Mouse (Mus musculus) monocyte, adult 5-6 weeks (primary cell): ENCODE measurements around the gene Gm10142. TPM values are rescaled to one million over a fixed set of nuclear protein-coding genes. Genes with fewer than 3 reads are reported as not detected.
"Not testable (repeated sequence)": the region's sequence is repeated elsewhere in the genome, so short reads cannot be mapped to it uniquely, and the experiment has no call there.

Experiments
- ATAC-seq: fragments of 153-309, 156-312 bp; replicated peaks from 2 replicates; pipeline ENCODE4 v1.8.0; 2017; ENCODE audit warnings: mild to moderate bottlenecking; ENCODE audit not compliant: low TSS enrichment, insufficient number of reproducible peaks, severe bottlenecking, poor library complexity, low FRiP score
- total RNA-seq: library from RNA; stranded (forward); fragments of 200-1000, 200-491, 200-594 nt; gene quantifications from 3 replicates; pipeline ENCODE4 v1.2.3, GENCODE M21; 2017

The Gm10142 gene
- total RNA-seq, 1 experiment from 2014 or later, result not detected

GRCm38 (mm10) chr10:77728280-77728679 is 12.7 kb downstream of the Gm10142 start:
- no peak for ATAC-seq

DNA sequence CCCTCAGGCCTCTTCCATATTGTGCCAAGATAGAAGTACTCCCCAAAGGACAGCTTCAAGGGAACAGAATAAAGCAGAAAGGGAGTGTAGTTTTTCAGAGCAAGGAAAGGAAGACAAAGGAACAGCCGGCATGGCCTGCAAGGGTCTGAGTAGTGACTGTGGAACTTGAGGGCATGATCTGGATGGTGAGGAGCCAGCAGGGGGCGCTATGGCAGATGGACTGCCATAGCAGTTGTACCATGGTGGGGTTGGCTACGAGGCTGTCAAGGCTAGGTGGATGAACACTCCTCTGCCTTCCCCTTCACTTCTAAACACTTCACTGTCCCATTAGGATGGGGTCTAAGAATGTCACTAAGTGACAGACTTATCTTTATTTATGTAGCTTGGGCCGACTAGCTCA is 13.6 kb downstream of the Gm10142 start:
- no peak for ATAC-seq

GRCm38 (mm10) chr10:77735928-77736327 is 20.3 kb downstream of the Gm10142 start:
- no peak for ATAC-seq

GRCm38 (mm10) chr10:77738929-77739328 is 23.3 kb downstream of the Gm10142 start:
- ATAC-seq, result no peak

- ATAC-seq, result not testable (repeated sequence)
Measured at GRCm38 (mm10) chr10:77741924-77742688, 26.5 kb downstream of the Gm10142 start, which contains the start of gene Gm18596. Gene Gm18596, minus strand, starts transcription at chr10:77742638.

DNA sequence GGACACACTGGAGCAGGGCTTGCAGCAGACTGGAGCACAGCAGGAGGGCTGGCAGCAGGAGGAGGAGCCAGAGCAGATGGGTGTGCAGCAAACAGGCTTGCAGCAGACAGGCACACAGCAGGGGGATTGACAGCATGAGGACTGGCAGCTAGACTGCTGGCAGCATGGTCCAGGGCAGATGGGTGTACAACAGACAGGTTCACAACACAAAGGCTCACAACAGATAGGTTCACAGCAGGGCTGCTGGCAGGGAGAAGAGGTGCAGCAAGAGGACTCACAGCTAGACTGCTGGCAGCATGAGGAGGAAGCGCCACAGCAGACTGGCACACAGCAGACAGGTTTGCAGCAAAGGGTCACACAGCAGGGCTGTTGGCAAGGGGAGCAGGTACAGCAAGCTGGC is 35.1 kb downstream of the Gm10142 start:
- ATAC-seq, result not testable (repeated sequence)

- ATAC-seq, result not testable (repeated sequence)
Measured at GRCm38 (mm10) chr10:77751254-77751653, 35.6 kb downstream of the Gm10142 start, which contains the start of gene Gm9736. Gene Gm9736, minus strand, starts transcription at chr10:77751354.

GRCm38 (mm10) chr10:77752312-77752711 is 36.7 kb downstream of the Gm10142 start:
- ATAC-seq, result not testable (repeated sequence)

DNA sequence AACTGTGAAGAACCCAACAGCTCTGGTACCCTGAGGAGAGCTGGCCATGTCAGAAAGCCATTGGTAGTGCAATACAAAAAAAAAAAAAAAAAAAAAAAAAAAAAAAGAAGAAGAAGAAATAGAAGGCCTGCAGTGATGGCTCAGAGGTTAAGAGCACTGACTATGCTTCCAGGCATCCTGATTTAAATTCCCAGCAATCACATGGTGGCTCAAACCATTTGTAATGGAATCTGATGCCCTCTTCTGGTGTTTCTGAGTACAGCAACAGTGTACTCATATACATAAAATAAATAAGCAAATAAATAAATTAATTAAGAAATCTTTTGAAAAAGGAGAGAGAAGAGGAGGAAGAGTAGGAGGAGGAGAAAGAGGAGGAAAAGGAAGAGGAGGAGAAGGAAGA is 37.8 kb downstream of the Gm10142 start:
- no peak for ATAC-seq

GRCm38 (mm10) chr10:77759582-77759981 is 44.0 kb downstream of the Gm10142 start, which contains the start of gene Gm3233:
Gene Gm3233, minus strand, starts transcription at chr10:77759682.
- not testable (repeated sequence) for ATAC-seq

Other genes starting within 250 kb of the Gm10142 start
- gene Fam207a, start 200.0 kb upstream of the Gm10142 start, total RNA-seq, result 24.9 to 35.4 TPM (median 27.8 TPM) in 3 replicates
- 1,034 to 1,189 TPM (median 1,065 TPM) in 3 replicates for gene Itgb2, start 185.6 kb upstream of the Gm10142 start, total RNA-seq
- gene Pttg1ip, start 134.1 kb upstream of the Gm10142 start, total RNA-seq, result 79.9 to 128 TPM (median 104 TPM) in 3 replicates
- gene Sumo3, start 109.7 kb upstream of the Gm10142 start, total RNA-seq, result 84.2 to 128 TPM (median 126 TPM) in 3 replicates
- gene Gm49325, start 109.6 kb upstream of the Gm10142 start, total RNA-seq, result 1.7 to 5.5 TPM in 2 of 3 replicates, not detected in the other
- gene Ube2g2, start 93.5 kb upstream of the Gm10142 start, total RNA-seq, result 60.6 to 127 TPM (median 70.3 TPM) in 3 replicates
- not detected in 3 replicates for gene Tspear, start 29.2 kb upstream of the Gm10142 start, total RNA-seq
- gene Gm19402, start 25.1 kb upstream of the Gm10142 start, total RNA-seq, result not detected in 3 replicates
- not detected in 3 replicates for gene Gm9508, start 18.6 kb upstream of the Gm10142 start, total RNA-seq
- not detected in 3 replicates for gene Gm10272, start 9.2 kb upstream of the Gm10142 start, total RNA-seq
- not detected in 3 replicates for gene Gm10024, start 4.3 kb upstream of the Gm10142 start, total RNA-seq
- not detected in 3 replicates for gene Krtap12-1, start 4.8 kb downstream of the Gm10142 start, total RNA-seq
- not detected in 3 replicates for gene Gm10100, start 10.7 kb downstream of the Gm10142 start, total RNA-seq
- gene Gm18596, start 26.8 kb downstream of the Gm10142 start, total RNA-seq, result not detected in 3 replicates
- not detected in 3 replicates for gene Gm9736, start 35.5 kb downstream of the Gm10142 start, total RNA-seq
- gene Gm3233, start 43.9 kb downstream of the Gm10142 start, total RNA-seq, result not detected in 3 replicates
- gene Gm3238, start 55.5 kb downstream of the Gm10142 start, total RNA-seq, result not detected in 3 replicates
- not detected in 3 replicates for gene Gm7138, start 61.1 kb downstream of the Gm10142 start, total RNA-seq
- not detected in 3 replicates for gene Gm3250, start 66.7 kb downstream of the Gm10142 start, total RNA-seq
- not detected in 3 replicates for gene Gm7137, start 72.4 kb downstream of the Gm10142 start, total RNA-seq
- gene Gm9639, start 79.3 kb downstream of the Gm10142 start, total RNA-seq, result not detected in 3 replicates
- not detected in 3 replicates for gene Gm19668, start 83.3 kb downstream of the Gm10142 start, total RNA-seq
- gene Gm9507, start 96.0 kb downstream of the Gm10142 start, total RNA-seq, result not detected in 3 replicates
- gene Gm2696, start 98.9 kb downstream of the Gm10142 start, total RNA-seq, result not detected in 3 replicates
- not detected in 3 replicates for gene Krtap10-4, start 111.3 kb downstream of the Gm10142 start, total RNA-seq
- not detected in 3 replicates for gene Krtap10-10, start 120.1 kb downstream of the Gm10142 start, total RNA-seq
- not detected in 3 replicates for gene Gm36176, start 131.0 kb downstream of the Gm10142 start, total RNA-seq
- gene Gm10318, start 137.1 kb downstream of the Gm10142 start, total RNA-seq, result not detected in 3 replicates
- gene Gm3285, start 146.2 kb downstream of the Gm10142 start, total RNA-seq, result not detected in 3 replicates
- not detected in 3 replicates for gene Lrrc3, start 186.7 kb downstream of the Gm10142 start, total RNA-seq